Mouse (Mus musculus) MEL (cell line): ENCODE measurements around the gene Mitf. TPM values are rescaled to one million over a fixed set of nuclear protein-coding genes. Genes with fewer than 3 reads are reported as not detected.

Experiments used
- DNase-seq: peaks from one replicate; pipeline ENCODE4 v3.0.0; 2011; ENCODE audit warnings: low read depth, low spot score
- H3K27ac ChIP-seq: 2 replicates; pipeline ENCODE4 v1.5.1; 2012; ENCODE audit warnings: low read depth, mild to moderate bottlenecking, control low read depth, low read length, moderate library complexity; ENCODE audit not compliant: control insufficient read depth
- H3K27me3 ChIP-seq, 2 experiments: fragments of 150-350 bp in 1 of 2; sonication (generic) in 1 of 2; 2 replicates each; pipeline ENCODE4 v1.6.1; 2012; ENCODE audit warnings: low read length in 2 of 2, mild to moderate bottlenecking in 2 of 2, improper control_type of control experiment in 1 of 2, moderate library complexity in 1 of 2; ENCODE audit not compliant: insufficient read depth in 2 of 2, control insufficient read depth in 1 of 2
- H3K36me3 ChIP-seq, 2 experiments: 2 replicates each; pipeline ENCODE4 v1.6.1; 2012 to 2014; ENCODE audit warnings: low read length in 2 of 2, improper control_type of control experiment in 1 of 2, inconsistent platforms in 1 of 2, mild to moderate bottlenecking in 1 of 2; ENCODE audit not compliant: insufficient read depth in 2 of 2, control insufficient read depth in 1 of 2
- H3K4me1 ChIP-seq, 2 experiments: fragments of 150-350 bp in 1 of 2; sonication (generic) in 1 of 2; 2 replicates each; pipeline ENCODE4 v1.6.1; 2012; ENCODE audit warnings: low read length in 2 of 2, improper control_type of control experiment in 1 of 2, mild to moderate bottlenecking in 1 of 2; ENCODE audit not compliant: insufficient read depth in 2 of 2, control insufficient read depth in 1 of 2
- H3K4me3 ChIP-seq, 2 experiments: fragments of 150-350 bp in 1 of 2; sonication (generic) in 1 of 2; 2 replicates each; pipeline ENCODE4 v1.5.1; 2012; ENCODE audit warnings: low read depth in 2 of 2, low read length in 2 of 2, mild to moderate bottlenecking in 2 of 2, moderate library complexity in 2 of 2, control low read depth in 1 of 2, improper control_type of control experiment in 1 of 2; ENCODE audit not compliant: control insufficient read depth in 1 of 2, insufficient read depth in 1 of 2
- H3K79me2 ChIP-seq: 2 replicates; pipeline ENCODE4 v1.6.1; 2012; ENCODE audit warnings: mild to moderate bottlenecking, low read length, moderate library complexity; ENCODE audit not compliant: control insufficient read depth, poor library complexity, insufficient read depth
- H3K9ac ChIP-seq: 2 replicates; pipeline ENCODE4 v1.6.1; 2012; ENCODE audit warnings: low read depth, mild to moderate bottlenecking, control low read depth, low read length, moderate library complexity; ENCODE audit not compliant: control insufficient read depth, poor library complexity, severe bottlenecking
- H3K9me3 ChIP-seq: fragments of 150-350 bp; sonication (generic); replicated peaks from 2 replicates; pipeline ENCODE4 v1.6.1; 2012; ENCODE audit warnings: mild to moderate bottlenecking, low read length, improper control_type of control experiment, moderate library complexity; ENCODE audit not compliant: insufficient read depth
- BHLHE40 ChIP-seq: IDR thresholded peaks from 2 replicates; pipeline ENCODE4 v1.6.1; 2012; ENCODE audit warnings: low read depth, mild to moderate bottlenecking, inconsistent platforms, low read length, improper control_type of control experiment, borderline replicate concordance
- CHD1 ChIP-seq: IDR thresholded peaks from 2 replicates; pipeline ENCODE4 v1.6.1; 2012; ENCODE audit warnings: low read depth, mild to moderate bottlenecking, inconsistent platforms, low read length, improper control_type of control experiment
- CHD2 ChIP-seq: IDR thresholded peaks from 2 replicates; pipeline ENCODE4 v1.6.1; 2011; ENCODE audit warnings: low read length, improper control_type of control experiment
- CTCF ChIP-seq, 3 experiments: IDR thresholded peaks in 2 of 3; conservative IDR thresholded peaks in 1 of 3; 2 replicates each; pipeline ENCODE4 v1.5.1; 2011 to 2012; ENCODE audit warnings: low read length in 3 of 3, low read depth in 2 of 3, mild to moderate bottlenecking in 2 of 3, improper control_type of control experiment in 1 of 3, inconsistent platforms in 1 of 3, mixed read lengths in 1 of 3, moderate library complexity in 1 of 3; ENCODE audit not compliant: control insufficient read depth in 1 of 3, insufficient read depth in 1 of 3, poor library complexity in 1 of 3, severe bottlenecking in 1 of 3
- E2F4 ChIP-seq: IDR thresholded peaks from 2 replicates; pipeline ENCODE4 v1.6.1; 2011; ENCODE audit warnings: low read depth, low read length, improper control_type of control experiment, borderline replicate concordance
- ELF1 ChIP-seq: IDR thresholded peaks from 2 replicates; pipeline ENCODE4 v1.6.1; 2014; ENCODE audit warnings: low read depth, mild to moderate bottlenecking, inconsistent platforms, low read length, improper control_type of control experiment, moderate library complexity
- EP300 ChIP-seq, 2 experiments: IDR thresholded peaks; 2 replicates each; pipeline ENCODE4 v1.6.1; 2011; ENCODE audit warnings: improper control_type of control experiment in 2 of 2, low read length in 2 of 2, low read depth in 1 of 2, mild to moderate bottlenecking in 1 of 2
- GABPA ChIP-seq: IDR thresholded peaks from 2 replicates; pipeline ENCODE4 v1.6.1; 2012; ENCODE audit warnings: low read depth, mild to moderate bottlenecking, inconsistent platforms, low read length, improper control_type of control experiment, moderate library complexity
- GATA1 ChIP-seq: IDR thresholded peaks from 2 replicates; pipeline ENCODE4 v1.6.1; 2011; ENCODE audit warnings: low read depth, low read length, improper control_type of control experiment
- JUND ChIP-seq: IDR thresholded peaks from 2 replicates; pipeline ENCODE4 v1.6.1; 2011; ENCODE audit warnings: low read depth, mild to moderate bottlenecking, improper control_type of control experiment, low read length
- KAT2A ChIP-seq: conservative IDR thresholded peaks from 2 replicates; pipeline ENCODE4 v1.6.1; 2012; ENCODE audit warnings: low read depth, low read length, improper control_type of control experiment, inconsistent platforms
- MAFK ChIP-seq: IDR thresholded peaks from 2 replicates; pipeline ENCODE4 v1.6.1; 2011; ENCODE audit warnings: low read depth, mild to moderate bottlenecking, low read length, improper control_type of control experiment, borderline replicate concordance
- MAX ChIP-seq: IDR thresholded peaks from 2 replicates; pipeline ENCODE4 v1.6.1; 2011; ENCODE audit warnings: low read length, improper control_type of control experiment
- MAZ ChIP-seq: IDR thresholded peaks from 2 replicates; pipeline ENCODE4 v1.6.1; 2012; ENCODE audit warnings: low read depth, mild to moderate bottlenecking, inconsistent platforms, low read length, improper control_type of control experiment
- MEF2A ChIP-seq: IDR thresholded peaks from 2 replicates; pipeline ENCODE4 v1.6.1; 2014; ENCODE audit warnings: low read depth, mild to moderate bottlenecking, inconsistent platforms, low read length, improper control_type of control experiment; ENCODE audit not compliant: poor library complexity, insufficient replicate concordance, severe bottlenecking; ENCODE audit errors: extremely low read depth
- MXI1 ChIP-seq: IDR thresholded peaks from 2 replicates; pipeline ENCODE4 v1.6.1; 2011; ENCODE audit warnings: mild to moderate bottlenecking, low read depth, low read length, improper control_type of control experiment
- MYC ChIP-seq: IDR thresholded peaks from 2 replicates; pipeline ENCODE4 v1.6.1; 2011; ENCODE audit warnings: low read depth, mild to moderate bottlenecking, low read length, improper control_type of control experiment, moderate library complexity
- NRF1 ChIP-seq: IDR thresholded peaks from 2 replicates; pipeline ENCODE4 v1.6.1; 2014; ENCODE audit warnings: low read depth, mild to moderate bottlenecking, inconsistent platforms, low read length, improper control_type of control experiment, moderate library complexity; ENCODE audit not compliant: poor library complexity, insufficient read depth, severe bottlenecking
- POLR2A ChIP-seq, 2 experiments: IDR thresholded peaks; 2 replicates each; pipeline ENCODE4 v1.6.1; 2011 to 2012; ENCODE audit warnings: low read length in 2 of 2, mild to moderate bottlenecking in 2 of 2, control low read depth in 1 of 2, improper control_type of control experiment in 1 of 2, low read depth in 1 of 2, moderate library complexity in 1 of 2; ENCODE audit not compliant: control insufficient read depth in 1 of 2, insufficient read depth in 1 of 2, poor library complexity in 1 of 2
- POLR2AphosphoS2 ChIP-seq: IDR thresholded peaks from 2 replicates; pipeline ENCODE4 v1.6.1; 2011; ENCODE audit warnings: low read length, improper control_type of control experiment
- POLR2AphosphoS5 ChIP-seq: IDR thresholded peaks from 2 replicates; pipeline ENCODE4 v1.6.1; 2012; ENCODE audit warnings: low read depth, borderline replicate concordance, mild to moderate bottlenecking, inconsistent platforms, low read length, moderate library complexity, mixed read lengths
- RAD21 ChIP-seq: IDR thresholded peaks from 2 replicates; pipeline ENCODE4 v1.6.1; 2011; ENCODE audit warnings: mild to moderate bottlenecking, low read depth, low read length, improper control_type of control experiment
- SIN3A ChIP-seq: IDR thresholded peaks from 2 replicates; pipeline ENCODE4 v1.6.1; 2012; ENCODE audit warnings: low read length, improper control_type of control experiment, inconsistent platforms
- TAL1 ChIP-seq: IDR thresholded peaks from 2 replicates; pipeline ENCODE4 v1.6.1; 2012; ENCODE audit warnings: mild to moderate bottlenecking, inconsistent platforms, low read length, moderate library complexity, mixed read lengths
- TBP ChIP-seq: IDR thresholded peaks from 2 replicates; pipeline ENCODE4 v1.8.0; 2011; ENCODE audit warnings: low read depth, low read length, improper control_type of control experiment
- TCF12 ChIP-seq: IDR thresholded peaks from 2 replicates; pipeline ENCODE4 v1.6.1; 2014; ENCODE audit warnings: low read depth, mild to moderate bottlenecking, inconsistent platforms, low read length, improper control_type of control experiment, moderate library complexity
- USF1 ChIP-seq: IDR thresholded peaks from 2 replicates; pipeline ENCODE4 v1.6.1; 2014; ENCODE audit warnings: low read depth, mild to moderate bottlenecking, inconsistent platforms, low read length, improper control_type of control experiment, moderate library complexity
- ZC3H11A ChIP-seq: IDR thresholded peaks from 2 replicates; pipeline ENCODE4 v1.6.1; 2012; ENCODE audit warnings: low read depth, mild to moderate bottlenecking, inconsistent platforms, low read length, improper control_type of control experiment
- ZKSCAN1 ChIP-seq: IDR thresholded peaks from 2 replicates; pipeline ENCODE4 v1.6.1; 2012; ENCODE audit warnings: low read depth, mild to moderate bottlenecking, inconsistent platforms, low read length, improper control_type of control experiment, moderate library complexity
- ZMIZ1 ChIP-seq: IDR thresholded peaks from 2 replicates; pipeline ENCODE4 v1.6.1; 2012; ENCODE audit warnings: low read depth, mild to moderate bottlenecking, inconsistent platforms, low read length, improper control_type of control experiment, moderate library complexity
- ZNF384 ChIP-seq: IDR thresholded peaks from 2 replicates; pipeline ENCODE4 v1.6.1; 2012; ENCODE audit warnings: low read depth, mild to moderate bottlenecking, inconsistent platforms, low read length, improper control_type of control experiment
- polyA plus RNA-seq, 2 experiments: library from polyadenylated mRNA; stranded (reverse) in 1 of 2; unstranded in 1 of 2; fragments of >175 nt in 1 of 2; fragments of >200 nt in 1 of 2; gene quantifications; 2 replicates each; pipeline versions ENCODE4 v1.2.1 to v1.2.4; 2012; ENCODE audit warnings: low replicate concordance in 2 of 2, low read depth in 1 of 2; ENCODE audit not compliant: insufficient read length in 2 of 2, insufficient read depth in 1 of 2, missing spikeins in 1 of 2
- total RNA-seq: library from RNA; depleted of rRNA; stranded (reverse); fragments of 300-350 nt; gene quantifications from 2 replicates; pipeline ENCODE4 v1.2.3, GENCODE M21; 2012

Gene Mitf
- total and polyA plus RNA-seq, 3 experiments = 1.8 to 2.1 TPM; not detected in 1

GRCm38 (mm10) chr6:97950882-97951245, 144.0 kb downstream of the Mitf start:
- TF ChIP-seq USF1 (no peak), E2F4 (no peak), ELF1 (no peak), POLR2A (IDR thresholded peaks at IDR 0.05; ENCODE audit: control insufficient read depth in 1 of 2, insufficient read depth in 1 of 2, low read depth in 1 of 2, low read length in 2 of 2, poor library complexity in 1 of 2) (no peak), CHD1 (no peak), MAX (no peak), KAT2A (no peak), TBP (no peak), ZNF384 (no peak), SIN3A (no peak), POLR2AphosphoS5 (no peak), CHD2 (no peak), MAFK (no peak), MYC (no peak), POLR2AphosphoS2 (no peak), GATA1 (no peak), ZMIZ1 (no peak), TAL1 (no peak)
- Histone ChIP-seq H3K9ac (no peak overlapping the region), H3K79me2 (no peaks in the 10 kb centered on the region), H3K27me3 (no peaks in the 10 kb centered on the region), H3K36me3 (no peaks in the 10 kb centered on the region), H3K27ac (no peak overlapping the region), H3K4me3 (no peak overlapping the region), H3K9me3 (no peaks in the 10 kb centered on the region), H3K4me1 (no peaks in the 10 kb centered on the region)
- DNase-seq = no peak

GRCm38 (mm10) chr6:97951711-97952110, 144.9 kb downstream of the Mitf start:
- Histone ChIP-seq H3K4me1 (no peaks in the 10 kb centered on the region), H3K27ac (no peak overlapping the region), H3K36me3 (no peaks in the 10 kb centered on the region), H3K79me2 (no peaks in the 10 kb centered on the region), H3K9ac (no peak overlapping the region), H3K4me3 (no peak overlapping the region), H3K9me3 (no peaks in the 10 kb centered on the region), H3K27me3 (no peaks in the 10 kb centered on the region)
- TF ChIP-seq CTCF (IDR thresholded peaks at IDR 0.05 in 2 of 3, conservative IDR thresholded peaks at IDR 0.05 in 1 of 3; ENCODE audit: control insufficient read depth in 1 of 3, insufficient read depth in 1 of 3, low read depth in 2 of 3, low read length in 3 of 3, poor library complexity in 1 of 3, severe bottlenecking in 1 of 3) (no peak), RAD21 (no peak), NRF1 (no peak), TCF12 (no peak), MAX (no peak), ELF1 (no peak), EP300 (IDR thresholded peaks at IDR 0.05; ENCODE audit: low read depth in 1 of 2, low read length in 2 of 2) (no peak), POLR2AphosphoS5 (no peak), ZC3H11A (no peak), MEF2A (no peak), ZKSCAN1 (no peak), JUND (no peak), GABPA (no peak), MAZ (no peak), MAFK (no peak), MXI1 (no peak), KAT2A (no peak), BHLHE40 (no peak), SIN3A (no peak)
- DNase-seq = no peak
